Mouse (Mus musculus) thymus, adult 2 months (tissue): ENCODE measurements around the gene Sh2d7.
"Not testable (repeated sequence)": the region's sequence is repeated elsewhere in the genome, so short reads cannot be mapped to it uniquely, and the experiment has no call there.

Experiments used
- CTCF ChIP-seq: fragments of 200-500 bp; IDR thresholded peaks from 2 replicates; pipeline ENCODE4 v1.5.1; 2012; ENCODE audit warnings: mild to moderate bottlenecking, control low read depth, low read length, moderate library complexity, borderline replicate concordance; ENCODE audit not compliant: control insufficient read depth, poor library complexity, insufficient read depth; ENCODE audit errors: extremely low read depth
- POLR2A ChIP-seq: fragments of 200-500 bp; IDR thresholded peaks from 2 replicates; pipeline ENCODE4 v1.6.1; 2012; ENCODE audit warnings: mild to moderate bottlenecking, low read length, control low read depth, moderate library complexity; ENCODE audit not compliant: control insufficient read depth, poor library complexity, insufficient read depth; ENCODE audit errors: extremely low read depth

GRCm38 (mm10) chr9:54584127-54584526, 45.3 kb downstream of the Sh2d7 start:
- TF ChIP-seq CTCF, POLR2A: not testable (repeated sequence)
